Mouse (Mus musculus): ENCODE data around the gene Selenom.
A peak's percentile ranks its signal among the peaks of the same experiment; 100 is the strongest.

Gene Selenom

DNA sequence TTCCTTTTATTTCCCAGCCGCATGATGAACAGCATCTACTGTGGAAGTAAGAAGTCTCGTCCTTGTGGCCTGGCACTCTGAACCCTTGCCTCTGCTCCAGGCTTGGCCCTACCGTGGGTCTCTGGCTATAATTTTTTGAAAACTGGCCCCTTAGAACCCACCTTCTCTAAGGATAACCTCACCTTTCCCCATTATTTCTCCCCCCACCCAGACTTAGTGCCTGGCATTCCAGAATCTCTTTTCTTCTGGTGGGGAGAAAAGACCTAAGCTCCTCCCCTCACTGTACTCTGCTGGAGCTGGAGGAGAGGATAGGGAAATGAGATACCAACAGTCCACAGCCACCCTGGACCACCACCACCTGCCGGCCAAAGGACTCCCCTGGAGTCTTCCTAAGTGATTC, 732 bp downstream of the Selenom start:
- DNase-seq, result no peak

DNA sequence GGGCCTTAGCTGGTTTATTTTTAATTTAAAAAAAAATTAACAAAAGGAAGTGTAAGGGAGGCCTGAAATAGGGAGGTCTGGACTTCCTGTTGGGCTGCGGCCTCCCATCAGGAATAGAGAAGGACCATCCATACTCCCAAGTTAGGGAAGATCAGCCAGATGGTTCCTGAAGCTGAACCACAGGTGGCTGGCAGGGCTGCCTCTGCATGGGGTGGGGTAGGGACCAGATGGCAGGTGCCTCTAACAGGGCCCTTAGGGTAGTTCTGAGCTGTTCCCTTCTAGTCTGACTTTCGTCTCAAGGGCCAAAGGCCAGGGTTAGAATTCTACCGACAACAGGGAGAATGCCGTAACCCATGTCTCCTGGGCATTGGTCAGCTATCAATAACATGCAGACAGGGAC, 1.2 kb downstream of the Selenom start:
- no peak for DNase-seq

DNA sequence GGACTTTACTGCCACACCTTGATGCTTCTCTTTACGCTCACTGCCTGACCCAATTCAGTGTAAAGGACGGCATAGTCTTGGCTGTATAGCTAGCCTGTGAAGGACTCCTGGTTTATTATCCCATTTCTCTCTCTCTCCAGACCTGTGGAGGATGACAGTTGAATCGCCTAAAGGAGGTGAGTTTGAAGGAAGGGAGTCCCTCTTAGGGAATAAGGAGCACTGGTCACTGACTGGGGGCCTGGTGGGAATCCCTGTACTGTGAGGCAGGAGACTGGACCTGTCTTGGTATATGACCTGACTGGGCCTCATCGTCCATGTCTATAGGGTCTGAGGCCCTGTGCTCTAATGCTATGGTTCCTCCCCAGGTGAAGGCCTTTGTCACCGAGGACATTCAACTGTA, 1.6 kb downstream of the Selenom start:
- no peak for DNase-seq

- DNase-seq, result peak in 1 of 2 experiments; percentile 74
Observed at GRCm38 (mm10) chr11:3516859-3517845, 2.7 kb downstream of the Selenom start.

- no peak for DNase-seq
Observed at GRCm38 (mm10) chr11:3517846-3518732, 3.6 kb downstream of the Selenom start.

GRCm38 (mm10) chr11:3519051-3519726, 4.7 kb downstream of the Selenom start:
- DNase-seq, result no peak

DNA sequence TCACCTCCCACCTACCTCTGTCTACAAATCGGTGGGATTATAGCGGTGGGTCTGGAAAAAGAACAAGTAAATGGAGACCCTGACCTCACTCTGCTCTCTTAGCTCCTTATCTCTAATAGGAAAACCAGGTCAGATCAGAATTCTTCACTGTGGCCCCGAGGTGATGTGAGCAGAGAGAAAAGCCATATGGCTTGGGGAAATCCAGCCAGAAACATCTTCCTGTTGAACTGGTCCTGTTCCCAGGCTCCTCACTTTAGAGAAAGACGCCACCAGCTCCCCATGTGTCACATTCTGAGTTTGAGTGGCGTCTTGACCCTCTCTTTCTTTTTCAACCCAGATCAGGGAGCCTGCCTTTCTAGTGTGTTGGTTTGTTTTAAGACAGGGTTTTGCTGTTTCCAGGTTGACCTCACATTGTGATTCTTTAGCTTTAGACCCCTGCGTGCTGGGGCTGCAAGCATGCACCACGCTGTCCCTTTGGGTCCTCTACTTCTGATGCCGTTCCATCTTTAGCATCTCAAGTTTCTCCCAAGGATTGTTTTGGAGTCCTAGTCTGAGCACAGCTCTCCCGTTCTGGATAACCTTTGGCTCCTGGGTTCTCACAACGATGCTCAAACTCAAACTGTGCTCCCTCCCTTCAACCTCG, 5.4 kb downstream of the Selenom start:
- no peak for DNase-seq

DNA sequence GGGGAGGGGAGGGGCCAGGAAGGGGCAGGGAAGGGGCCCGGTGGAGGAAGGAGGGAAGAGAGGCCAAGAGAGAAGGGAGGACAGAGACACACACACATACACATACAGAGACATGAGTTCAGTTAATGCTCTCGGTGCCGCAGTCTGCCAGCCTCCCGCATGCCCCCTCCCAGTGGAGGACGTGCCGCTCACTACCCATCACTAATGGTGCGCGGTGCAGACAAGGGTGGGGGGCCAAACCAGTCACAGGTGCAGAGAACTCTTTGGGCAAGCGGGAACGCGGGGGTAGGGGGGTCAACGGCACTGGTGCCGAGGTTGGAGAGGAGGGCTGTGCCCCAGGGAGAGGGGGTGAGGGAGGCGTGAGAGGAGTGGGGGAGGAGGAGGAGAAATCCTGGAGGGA, 6.4 kb downstream of the Selenom start:
- DNase-seq, result no peak

DNA sequence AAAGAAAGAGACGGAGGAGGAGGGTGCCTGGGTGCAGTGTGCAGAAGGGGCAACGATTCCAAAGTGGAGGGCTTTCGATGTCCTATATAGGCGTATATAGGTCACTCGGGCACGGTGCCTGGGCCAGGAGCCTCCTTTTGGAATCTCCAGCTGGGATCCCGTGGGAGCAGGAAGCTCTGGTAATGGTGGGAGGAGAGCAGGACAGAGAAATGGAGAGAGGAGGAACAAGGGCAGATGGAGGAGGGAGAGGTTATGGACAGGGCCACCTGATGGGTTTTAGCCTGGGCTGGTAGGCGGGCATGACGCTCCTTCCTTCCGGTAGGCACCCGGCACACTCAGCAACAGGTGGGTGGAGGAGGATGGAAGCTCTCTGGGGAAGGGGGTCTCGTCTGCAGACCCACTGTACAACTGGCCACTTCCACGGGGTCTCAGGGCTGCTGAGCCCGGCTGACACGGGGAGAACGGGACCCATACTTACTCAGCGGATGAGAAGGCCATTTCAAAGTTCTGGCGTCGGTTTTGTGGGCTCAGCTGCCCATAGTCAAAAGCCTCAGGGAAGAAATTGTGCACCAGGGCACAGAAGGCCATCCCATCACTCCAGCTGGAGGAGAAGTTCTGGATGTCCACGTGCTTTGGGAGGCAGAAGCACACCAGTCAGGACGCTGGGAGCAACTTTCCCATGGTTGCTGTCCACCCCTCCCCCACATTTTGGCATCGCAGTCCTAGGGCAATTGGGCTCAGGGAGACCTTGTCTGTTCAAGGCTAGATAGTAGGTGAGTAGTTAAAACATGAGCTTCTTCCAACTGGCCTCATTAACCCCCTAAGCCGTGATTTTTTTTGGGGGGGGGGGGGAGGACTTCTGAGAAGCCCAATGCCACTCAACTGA, 7.1 kb downstream of the Selenom start:
- DNase-seq, result no peak

DNA sequence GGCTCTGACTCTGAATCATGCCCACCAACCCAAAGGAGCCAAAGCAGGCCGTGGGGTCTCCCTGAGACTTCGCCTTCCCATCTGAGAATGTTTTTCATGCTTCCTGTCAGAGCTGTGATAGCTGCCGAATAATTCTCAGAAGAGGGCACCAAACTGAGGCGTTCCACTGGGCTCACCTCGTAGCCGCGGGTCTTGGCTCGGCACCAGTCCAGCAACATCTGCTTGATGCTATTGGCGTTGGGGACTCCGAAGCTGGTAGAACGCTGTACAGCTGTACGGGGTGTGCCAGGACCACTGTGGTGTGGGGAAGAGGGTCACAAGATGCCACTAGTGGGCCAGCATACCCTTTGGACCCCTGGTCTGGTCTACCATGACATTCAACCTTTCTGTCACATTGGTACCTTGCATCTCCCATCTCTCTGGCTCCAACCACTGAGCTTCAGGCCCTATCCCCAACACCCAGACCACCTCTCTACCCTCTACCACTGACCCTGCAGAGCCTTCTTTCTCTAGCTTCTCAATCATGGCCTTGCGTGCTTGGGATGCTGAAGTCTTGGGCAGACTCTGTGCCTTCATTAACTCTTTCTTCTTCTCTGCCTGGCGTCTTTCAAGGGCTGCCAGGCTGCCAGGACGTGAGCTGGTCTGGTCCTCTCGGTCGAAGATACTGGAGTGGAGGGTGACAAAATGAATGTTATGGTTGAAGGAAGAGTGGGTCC, 8.0 kb downstream of the Selenom start:
- no peak for DNase-seq

DNA sequence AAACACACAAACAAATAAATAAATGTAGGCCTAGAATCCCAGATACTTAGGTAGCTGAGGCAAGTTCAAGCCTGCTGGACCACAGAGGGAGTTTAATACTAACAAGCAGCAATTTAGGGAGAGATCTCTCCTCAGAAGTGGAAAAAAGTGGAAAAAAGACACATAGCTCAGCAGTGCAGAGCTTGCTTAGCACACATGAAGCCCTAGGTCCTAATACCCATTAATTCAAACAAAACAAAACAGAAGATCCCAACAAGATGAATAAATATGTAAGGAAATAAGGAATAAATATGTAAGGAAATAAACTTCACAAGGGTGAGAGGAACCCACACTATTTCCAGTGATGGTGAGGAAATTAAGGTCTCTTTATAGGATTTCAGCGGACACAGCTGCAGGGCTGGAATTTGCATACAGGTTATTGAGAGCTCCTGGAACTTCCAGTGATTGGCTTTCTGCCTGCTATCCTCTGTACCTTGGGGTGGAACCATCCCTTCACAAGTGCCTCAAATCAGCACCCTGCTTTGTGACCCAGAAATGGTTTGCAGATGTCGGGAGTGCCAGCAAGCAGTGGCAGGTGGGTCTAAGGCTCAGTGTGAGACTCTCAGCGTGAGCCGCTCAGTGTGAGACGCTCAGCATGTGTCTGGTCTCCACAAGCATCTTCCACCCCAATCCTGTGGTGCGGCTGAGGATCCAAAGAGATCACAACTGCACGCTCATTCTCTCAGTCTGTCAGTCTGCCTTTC, 9.5 kb downstream of the Selenom start:
- no peak for DNase-seq

- no peak for DNase-seq
Observed at GRCm38 (mm10) chr11:3525560-3525959, 11.1 kb downstream of the Selenom start.

GRCm38 (mm10) chr11:3526207-3526606, 11.7 kb downstream of the Selenom start:
- DNase-seq, result no peak

GRCm38 (mm10) chr11:3526979-3527738, 12.7 kb downstream of the Selenom start:
- no peak for DNase-seq

DNA sequence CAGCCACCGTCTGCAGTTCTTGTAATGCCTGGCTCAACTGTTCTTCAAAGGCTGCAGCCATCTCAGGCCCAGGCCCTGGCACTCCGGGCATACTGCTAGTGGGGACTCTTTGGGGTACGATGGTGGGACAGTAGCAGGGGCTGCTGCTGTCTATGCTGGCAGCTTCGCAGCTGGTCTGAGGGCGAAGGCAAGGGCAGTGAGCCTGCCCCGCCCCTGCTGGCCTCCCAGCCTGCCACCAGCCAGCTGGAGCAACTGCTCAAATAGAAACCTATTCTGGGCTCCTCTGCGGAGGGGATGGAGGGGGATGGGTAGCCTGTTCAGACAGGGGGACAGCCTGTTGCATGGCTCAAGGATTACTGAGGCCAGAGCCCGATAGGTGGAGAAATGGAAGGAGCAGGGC, 13.3 kb downstream of the Selenom start:
- no peak for DNase-seq

GRCm38 (mm10) chr11:3528208-3528607, 13.7 kb downstream of the Selenom start:
- no peak for DNase-seq

DNA sequence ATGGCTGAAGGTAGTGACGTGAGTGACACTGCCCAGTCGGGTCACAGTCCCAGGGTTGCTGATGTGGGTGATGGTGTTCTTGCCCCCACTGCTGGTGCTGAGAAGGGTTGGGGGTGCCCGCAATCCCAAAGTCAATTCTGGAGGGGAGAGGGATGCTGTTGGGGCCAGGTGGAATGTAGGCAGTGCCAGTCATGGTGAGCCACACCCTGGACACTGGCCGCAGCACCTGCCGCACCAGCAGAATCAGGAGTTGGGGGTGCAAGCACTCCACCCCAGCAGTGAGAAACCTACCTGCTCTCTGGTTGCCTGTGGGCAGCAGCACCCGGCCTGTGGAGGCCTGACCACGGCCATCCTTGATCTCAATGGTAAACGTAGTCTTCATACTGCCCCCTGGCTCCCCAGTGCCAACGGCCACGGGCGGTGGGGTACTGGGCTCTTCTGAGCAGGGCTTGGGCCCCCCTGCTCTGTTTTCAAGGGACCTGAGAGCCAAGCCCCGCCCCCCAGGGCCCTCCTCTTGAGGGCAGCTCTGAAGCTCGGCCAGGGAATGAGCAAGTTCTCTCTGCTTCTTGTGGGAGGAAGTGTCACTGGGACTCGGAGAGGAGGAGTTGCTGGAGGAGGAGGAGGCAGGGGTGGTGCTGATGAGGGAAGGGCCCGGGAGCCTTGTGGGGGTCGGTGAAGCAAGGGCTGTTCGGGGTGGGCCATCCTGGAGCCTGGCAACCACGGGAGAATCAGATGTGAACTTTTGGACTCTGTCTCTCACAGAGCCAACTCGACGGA, 15.2 kb downstream of the Selenom start:
- peak; percentile 54 to 56 for DNase-seq

- no peak for DNase-seq
Observed at GRCm38 (mm10) chr11:3530731-3531130, 16.2 kb downstream of the Selenom start.
